Mouse (Mus musculus): ENCODE data around the gene Acot7. TPM values are rescaled to one million over a fixed set of nuclear protein-coding genes. Genes with fewer than 3 reads are reported as not detected.
A peak's percentile ranks its signal among the peaks of the same experiment; 100 is the strongest.

Acot7 gene
- polyA plus RNA-seq, 1 experiment from 2014 or later: 18.0 TPM

- WGBS (ENCODE audit: missing documents): 78% methylated on average over 7 of the region's 7 CpGs
- no peak overlapping the region for H3K4me3 ChIP-seq (ENCODE audit: inconsistent target)
- no peaks in the 10 kb centered on the region for H3K36me3 ChIP-seq (ENCODE audit: inconsistent target)
Measured at GRCm38 (mm10) chr4:152184353-152185035, 6.6 kb downstream of the Acot7 start.

GRCm38 (mm10) chr4:152185137-152185509 lies 7.2 kb downstream of the Acot7 start:
- Histone ChIP-seq H3K36me3 (ENCODE audit: inconsistent target) (no peaks in the 10 kb centered on the region), H3K27ac (peak overlapping the region; percentile 35), H3K4me3 (ENCODE audit: inconsistent target) (no peak overlapping the region), H3K79me2 (ENCODE audit: inconsistent target) (peaks cover 50% of the 10 kb centered on the region)
- 40% methylated on average over 3 of the region's 3 CpGs for WGBS (ENCODE audit: missing documents)

More at GRCm38 (mm10) chr4:152184353-152185035, 6.6 kb downstream of the Acot7 start:
- H3K79me2 ChIP-seq (ENCODE audit: inconsistent target): peaks cover 56% of the 10 kb centered on the region
- H3K27ac ChIP-seq: no peak overlapping the region

GRCm38 (mm10) chr4:152185510-152186204 lies 7.7 kb downstream of the Acot7 start:
- 39% methylated on average over 16 of the region's 19 CpGs for WGBS (ENCODE audit: missing documents)
- peaks cover 45% of the 10 kb centered on the region for H3K79me2 ChIP-seq (ENCODE audit: inconsistent target)
- H3K36me3 ChIP-seq (ENCODE audit: inconsistent target): no peaks in the 10 kb centered on the region
- H3K27ac ChIP-seq: peak overlapping the region; percentile 35
- no peak overlapping the region for H3K4me3 ChIP-seq (ENCODE audit: inconsistent target)

GRCm38 (mm10) chr4:152186205-152187082 lies 8.5 kb downstream of the Acot7 start:
- Histone ChIP-seq H3K4me3 (ENCODE audit: inconsistent target) (no peak overlapping the region), H3K36me3 (ENCODE audit: inconsistent target) (no peaks in the 10 kb centered on the region), H3K27ac (peak overlapping the region; percentile 35), H3K79me2 (ENCODE audit: inconsistent target) (peaks cover 37% of the 10 kb centered on the region)
- WGBS (ENCODE audit: missing documents): 53% methylated on average over 14 of the region's 14 CpGs

GRCm38 (mm10) chr4:152187142-152187541 lies 9.2 kb downstream of the Acot7 start:
- Histone ChIP-seq H3K36me3 (ENCODE audit: inconsistent target) (no peaks in the 10 kb centered on the region), H3K27ac (peak overlapping the region; percentile 35), H3K79me2 (ENCODE audit: inconsistent target) (peaks cover 34% of the 10 kb centered on the region), H3K4me3 (ENCODE audit: inconsistent target) (no peak overlapping the region)
- WGBS (ENCODE audit: missing documents): 85% methylated on average over 9 of the region's 9 CpGs

GRCm38 (mm10) chr4:152188651-152189050 lies 10.7 kb downstream of the Acot7 start:
- Histone ChIP-seq H3K79me2 (ENCODE audit: inconsistent target) (peaks cover 37% of the 10 kb centered on the region), H3K27ac (no peak overlapping the region), H3K4me3 (ENCODE audit: inconsistent target) (no peak overlapping the region), H3K36me3 (ENCODE audit: inconsistent target) (no peaks in the 10 kb centered on the region)
- WGBS (ENCODE audit: missing documents): 68% methylated on average over 2 of the region's 2 CpGs

- Histone ChIP-seq H3K79me2 (ENCODE audit: inconsistent target) (peaks cover 37% of the 10 kb centered on the region), H3K4me3 (ENCODE audit: inconsistent target) (no peak overlapping the region), H3K36me3 (ENCODE audit: inconsistent target) (no peaks in the 10 kb centered on the region), H3K27ac (peak overlapping the region; percentile 86)
- WGBS (ENCODE audit: missing documents): 78% methylated on average over 6 of the region's 6 CpGs
Measured at GRCm38 (mm10) chr4:152189071-152189470, 11.1 kb downstream of the Acot7 start.

GRCm38 (mm10) chr4:152189691-152190090 lies 11.8 kb downstream of the Acot7 start:
- Histone ChIP-seq H3K79me2 (ENCODE audit: inconsistent target) (peaks cover 42% of the 10 kb centered on the region), H3K36me3 (ENCODE audit: inconsistent target) (no peaks in the 10 kb centered on the region), H3K4me3 (ENCODE audit: inconsistent target) (no peak overlapping the region), H3K27ac (peak overlapping the region; percentile 86)
- WGBS (ENCODE audit: missing documents): 73% methylated on average over 4 of the region's 4 CpGs

GRCm38 (mm10) chr4:152190096-152190653 lies 12.2 kb downstream of the Acot7 start:
- Histone ChIP-seq H3K79me2 (ENCODE audit: inconsistent target) (peaks cover 47% of the 10 kb centered on the region), H3K27ac (peak overlapping the region; percentile 86), H3K4me3 (ENCODE audit: inconsistent target) (no peak overlapping the region), H3K36me3 (ENCODE audit: inconsistent target) (no peaks in the 10 kb centered on the region)
- WGBS (ENCODE audit: missing documents): 15% methylated on average over 10 of the region's 11 CpGs

- Histone ChIP-seq H3K36me3 (ENCODE audit: inconsistent target) (no peaks in the 10 kb centered on the region), H3K79me2 (ENCODE audit: inconsistent target) (peaks cover 52% of the 10 kb centered on the region), H3K4me3 (ENCODE audit: inconsistent target) (no peak overlapping the region), H3K27ac (peak overlapping the region; percentile 86)
- 2% methylated on average over 5 of the region's 5 CpGs for WGBS (ENCODE audit: missing documents)
Measured at GRCm38 (mm10) chr4:152190701-152191100, 12.8 kb downstream of the Acot7 start.

GRCm38 (mm10) chr4:152192569-152192968 lies 14.6 kb downstream of the Acot7 start:
- H3K36me3 ChIP-seq (ENCODE audit: inconsistent target): no peaks in the 10 kb centered on the region
- H3K79me2 ChIP-seq (ENCODE audit: inconsistent target): peaks cover 57% of the 10 kb centered on the region
- WGBS (ENCODE audit: missing documents): 95% methylated on average over 4 of the region's 4 CpGs
- H3K27ac ChIP-seq: no peak overlapping the region
- no peak overlapping the region for H3K4me3 ChIP-seq (ENCODE audit: inconsistent target)

- no peak overlapping the region for H3K4me3 ChIP-seq (ENCODE audit: inconsistent target)
- H3K79me2 ChIP-seq (ENCODE audit: inconsistent target): peaks cover 38% of the 10 kb centered on the region
- no peaks in the 10 kb centered on the region for H3K36me3 ChIP-seq (ENCODE audit: inconsistent target)
- no peak overlapping the region for H3K27ac ChIP-seq
- 74% methylated on average over 3 of the region's 3 CpGs for WGBS (ENCODE audit: missing documents)
Measured at GRCm38 (mm10) chr4:152194476-152195175, 16.7 kb downstream of the Acot7 start.

GRCm38 (mm10) chr4:152196276-152196675 lies 18.3 kb downstream of the Acot7 start:
- Histone ChIP-seq H3K4me3 (ENCODE audit: inconsistent target) (no peak overlapping the region), H3K79me2 (ENCODE audit: inconsistent target) (peaks cover 38% of the 10 kb centered on the region), H3K36me3 (ENCODE audit: inconsistent target) (no peaks in the 10 kb centered on the region), H3K27ac (no peak overlapping the region)
- WGBS (ENCODE audit: missing documents): 90% methylated on average over 7 of the region's 9 CpGs

GRCm38 (mm10) chr4:152197545-152197944 lies 19.6 kb downstream of the Acot7 start:
- WGBS (ENCODE audit: missing documents): 85% methylated on average over 5 of the region's 5 CpGs
- no peak overlapping the region for H3K4me3 ChIP-seq (ENCODE audit: inconsistent target)

More at GRCm38 (mm10) chr4:152197545-152197944, 19.6 kb downstream of the Acot7 start:
- peaks cover 30% of the 10 kb centered on the region for H3K79me2 ChIP-seq (ENCODE audit: inconsistent target)
- no peak overlapping the region for H3K27ac ChIP-seq
- H3K36me3 ChIP-seq (ENCODE audit: inconsistent target): no peaks in the 10 kb centered on the region
